Mouse (Mus musculus): ENCODE data around the gene Cald1.

The Cald1 gene

GRCm38 (mm10) chr6:34598121-34599065 lies at the start of gene Cald1:
Gene Cald1 (plus strand): TSS chr6:34598500.
- in situ Hi-C loops (cut with MboI; ENCODE audit: low pct_unique_long_range_greater_than_20kb in 1 of 2, low sequenced_read_pairs in 2 of 2, unreplicated experiment in 1 of 2) = no loop called here

GRCm38 (mm10) chr6:34549017-34549416 lies 49.3 kb upstream of the Cald1 start:
- in situ Hi-C loops (cut with MboI; ENCODE audit: low pct_unique_long_range_greater_than_20kb in 1 of 2, low sequenced_read_pairs in 2 of 2, unreplicated experiment in 1 of 2) = no loop called here

GRCm38 (mm10) chr6:34552489-34553157 lies 45.7 kb upstream of the Cald1 start:
- in situ Hi-C loops (cut with MboI; ENCODE audit: low pct_unique_long_range_greater_than_20kb in 1 of 2, low sequenced_read_pairs in 2 of 2, unreplicated experiment in 1 of 2) = no loop called here

- in situ Hi-C loops (cut with MboI; ENCODE audit: low pct_unique_long_range_greater_than_20kb in 1 of 2, low sequenced_read_pairs in 2 of 2, unreplicated experiment in 1 of 2) = no loop called here
Measured at GRCm38 (mm10) chr6:34554291-34554997, 43.9 kb upstream of the Cald1 start.

GRCm38 (mm10) chr6:34559521-34559920 lies 38.8 kb upstream of the Cald1 start:
- in situ Hi-C loops (cut with MboI; ENCODE audit: low pct_unique_long_range_greater_than_20kb in 1 of 2, low sequenced_read_pairs in 2 of 2, unreplicated experiment in 1 of 2) = no loop called here

- in situ Hi-C loops (cut with MboI; ENCODE audit: low pct_unique_long_range_greater_than_20kb in 1 of 2, low sequenced_read_pairs in 2 of 2, unreplicated experiment in 1 of 2) = no loop called here
Measured at GRCm38 (mm10) chr6:34565176-34565880, 33.0 kb upstream of the Cald1 start.

- in situ Hi-C loops (cut with MboI; ENCODE audit: low pct_unique_long_range_greater_than_20kb in 1 of 2, low sequenced_read_pairs in 2 of 2, unreplicated experiment in 1 of 2) = no loop called here
Measured at GRCm38 (mm10) chr6:34567298-34567697, 31.0 kb upstream of the Cald1 start.

- in situ Hi-C loops (cut with MboI; ENCODE audit: low pct_unique_long_range_greater_than_20kb in 1 of 2, low sequenced_read_pairs in 2 of 2, unreplicated experiment in 1 of 2) = no loop called here
Measured at GRCm38 (mm10) chr6:34579504-34580068, 18.7 kb upstream of the Cald1 start.

- in situ Hi-C loops (cut with MboI; ENCODE audit: low pct_unique_long_range_greater_than_20kb in 1 of 2, low sequenced_read_pairs in 2 of 2, unreplicated experiment in 1 of 2) = no loop called here
Measured at GRCm38 (mm10) chr6:34583365-34583764, 14.9 kb upstream of the Cald1 start.

- in situ Hi-C loops (cut with MboI; ENCODE audit: low pct_unique_long_range_greater_than_20kb in 1 of 2, low sequenced_read_pairs in 2 of 2, unreplicated experiment in 1 of 2) = no loop called here
Measured at GRCm38 (mm10) chr6:34588066-34588465, 10.2 kb upstream of the Cald1 start.

- in situ Hi-C loops (cut with MboI; ENCODE audit: low pct_unique_long_range_greater_than_20kb in 1 of 2, low sequenced_read_pairs in 2 of 2, unreplicated experiment in 1 of 2) = no loop called here
Measured at GRCm38 (mm10) chr6:34590716-34591115, 7.6 kb upstream of the Cald1 start.

- in situ Hi-C loops (cut with MboI; ENCODE audit: low pct_unique_long_range_greater_than_20kb in 1 of 2, low sequenced_read_pairs in 2 of 2, unreplicated experiment in 1 of 2) = no loop called here
Measured at GRCm38 (mm10) chr6:34593353-34593752, 4.9 kb upstream of the Cald1 start.

GRCm38 (mm10) chr6:34597316-34597715 lies 984 bp upstream of the Cald1 start:
- in situ Hi-C loops (cut with MboI; ENCODE audit: low pct_unique_long_range_greater_than_20kb in 1 of 2, low sequenced_read_pairs in 2 of 2, unreplicated experiment in 1 of 2) = no loop called here

- in situ Hi-C loops (cut with MboI; ENCODE audit: low pct_unique_long_range_greater_than_20kb in 1 of 2, low sequenced_read_pairs in 2 of 2, unreplicated experiment in 1 of 2) = no loop called here
Measured at GRCm38 (mm10) chr6:34599171-34599570, 871 bp downstream of the Cald1 start.

GRCm38 (mm10) chr6:34599631-34600111 lies 1.4 kb downstream of the Cald1 start:
- in situ Hi-C loops (cut with MboI; ENCODE audit: low pct_unique_long_range_greater_than_20kb in 1 of 2, low sequenced_read_pairs in 2 of 2, unreplicated experiment in 1 of 2) = no loop called here

GRCm38 (mm10) chr6:34600850-34601249 lies 2.5 kb downstream of the Cald1 start:
- in situ Hi-C loops (cut with MboI; ENCODE audit: low pct_unique_long_range_greater_than_20kb in 1 of 2, low sequenced_read_pairs in 2 of 2, unreplicated experiment in 1 of 2) = no loop called here

- in situ Hi-C loops (cut with MboI; ENCODE audit: low pct_unique_long_range_greater_than_20kb in 1 of 2, low sequenced_read_pairs in 2 of 2, unreplicated experiment in 1 of 2) = no loop called here
Measured at GRCm38 (mm10) chr6:34602091-34602490, 3.8 kb downstream of the Cald1 start.

GRCm38 (mm10) chr6:34606407-34606806 lies 8.1 kb downstream of the Cald1 start:
- in situ Hi-C loops (cut with MboI; ENCODE audit: low pct_unique_long_range_greater_than_20kb in 1 of 2, low sequenced_read_pairs in 2 of 2, unreplicated experiment in 1 of 2) = no loop called here

Measured in mouse embryonic stem cell (cell line).